Mouse (Mus musculus) left cerebral cortex, adult 2 months (tissue): ENCODE measurements around the gene Mex3d. TPM values are rescaled to one million over a fixed set of nuclear protein-coding genes. Genes with fewer than 3 reads are reported as not detected.

Experiments
- DNase-seq, 2 experiments: peaks; one replicate each; pipeline ENCODE4 v3.0.0; 2021 to 2022; ENCODE audit warnings: low spot score in 2 of 2, mixed read lengths in 1 of 2; ENCODE audit errors: extremely low spot score in 1 of 2
- H3K27ac ChIP-seq: fragments of 200-600 bp; 2 replicates; pipeline ENCODE4 v1.8.1; 2022
- H3K4me3 ChIP-seq: fragments of 200-600 bp; 2 replicates; pipeline ENCODE4 v1.8.1; 2022
- CTCF ChIP-seq: fragments of 200-600 bp; IDR thresholded peaks from 2 replicates; pipeline ENCODE4 v1.8.1; 2022; ENCODE audit warnings: antibody characterized with exemption, mild to moderate bottlenecking, moderate library complexity
- intact Hi-C: fragments of 180-260 bp; cut with DNase I; formaldehyde crosslinking; loops from one replicate; pipeline ENCODE4 v1.15.1; 2025
- total RNA-seq, 2 experiments: library from RNA; stranded (reverse); gene quantifications; 2 replicates each; pipeline ENCODE4 v1.2.3; 2021

The Mex3d gene
- total RNA-seq, 2 experiments from 2014 or later = 19.2 to 20.6 TPM

- intact Hi-C loops = no loop called here
- peak; percentile 50 for TF ChIP-seq CTCF
- DNase-seq = no peak
- no peak overlapping the region for H3K27ac ChIP-seq
- H3K4me3 ChIP-seq = no peak overlapping the region
Observed at GRCm38 (mm10) chr10:80383431-80383830, 4.0 kb downstream of the Mex3d start.

- intact Hi-C loops = no loop called here
- TF ChIP-seq CTCF = no peak
- no peak overlapping the region for H3K4me3 ChIP-seq
Observed at GRCm38 (mm10) chr10:80382641-80383365, 4.7 kb downstream of the Mex3d start.

GRCm38 (mm10) chr10:80377716-80378115, 9.7 kb downstream of the Mex3d start:
- Histone ChIP-seq H3K4me3 (no peak overlapping the region), H3K27ac (no peak overlapping the region)
- peak; percentile 64 for TF ChIP-seq CTCF
- intact Hi-C loops = loop anchor here (10.0 kb wide), 1 partner anchor 203 kb away; the partner anchor contains the start of genes 1600002K03Rik and Efna2
- DNase-seq = no peak

More at GRCm38 (mm10) chr10:80382641-80383365, 4.7 kb downstream of the Mex3d start:
- no peak for DNase-seq
- H3K27ac ChIP-seq = no peak overlapping the region

- peak; percentile 83 to 88 for DNase-seq
- peak; percentile 94 for TF ChIP-seq CTCF
- H3K4me3 ChIP-seq = no peak overlapping the region
- intact Hi-C loops = loop anchor here (10.0 kb wide), 1 partner anchor 201 kb away; the partner anchor contains the start of genes 1600002K03Rik and Efna2
- no peak overlapping the region for H3K27ac ChIP-seq
Observed at GRCm38 (mm10) chr10:80376160-80376559, 11.3 kb downstream of the Mex3d start.

GRCm38 (mm10) chr10:80374063-80374462, 13.4 kb downstream of the Mex3d start:
- intact Hi-C loops = loop anchor here (1.0 to 10.0 kb wide), 4 partner anchors 23 to 199 kb away; partner anchors contain the start of genes 1600002K03Rik, Apc2 and Efna2
- TF ChIP-seq CTCF = peak; percentile 83
- peak; percentile 73 to 75 for DNase-seq
- Histone ChIP-seq H3K27ac (no peak overlapping the region), H3K4me3 (no peak overlapping the region)

- intact Hi-C loops = loop anchor here (10.0 kb wide), 1 partner anchor 198 kb away; the partner anchor contains the start of genes 1600002K03Rik and Efna2
Observed at GRCm38 (mm10) chr10:80372706-80373105, 14.8 kb downstream of the Mex3d start.

GRCm38 (mm10) chr10:80371983-80372382, 15.5 kb downstream of the Mex3d start:
- intact Hi-C loops = loop anchor here (2.0 to 10.0 kb wide), 2 partner anchors 15 to 197 kb away; partner anchors contain the start of genes 1600002K03Rik, Efna2 and Plk5
- no peak for TF ChIP-seq CTCF
- H3K4me3 ChIP-seq = no peak overlapping the region
- H3K27ac ChIP-seq = peak overlapping the region; percentile 70
- no peak for DNase-seq

More at GRCm38 (mm10) chr10:80372706-80373105, 14.8 kb downstream of the Mex3d start:
- no peak overlapping the region for H3K4me3 ChIP-seq
- H3K27ac ChIP-seq = peak overlapping the region; percentile 70
- no peak for TF ChIP-seq CTCF
- peak in 1 of 2 experiments; percentile 38 for DNase-seq

- intact Hi-C loops = loop anchor here (2.0 to 10.0 kb wide), 2 partner anchors 15 to 197 kb away; partner anchors contain the start of genes 1600002K03Rik, Efna2 and Plk5
- DNase-seq = peak; percentile 43 to 54
- H3K4me3 ChIP-seq = no peak overlapping the region
- H3K27ac ChIP-seq = peak overlapping the region; percentile 47
- no peak for TF ChIP-seq CTCF
Observed at GRCm38 (mm10) chr10:80371411-80371966, 16.0 kb downstream of the Mex3d start.

- H3K27ac ChIP-seq = peak overlapping the region; percentile 36; the same call in 1 of the 2 replicates
- peak; percentile 33; the same call in 1 of the 2 replicates for TF ChIP-seq CTCF
Observed at GRCm38 (mm10) chr10:80369995-80370747, 17.3 kb downstream of the Mex3d start.

GRCm38 (mm10) chr10:80368392-80368791, 19.1 kb downstream of the Mex3d start:
- DNase-seq = no peak
- Histone ChIP-seq H3K4me3 (no peak overlapping the region), H3K27ac (no peak overlapping the region)
- no peak for TF ChIP-seq CTCF
- intact Hi-C loops = no loop called here

More at GRCm38 (mm10) chr10:80369995-80370747, 17.3 kb downstream of the Mex3d start:
- DNase-seq = no peak
- no peak overlapping the region for H3K4me3 ChIP-seq
- intact Hi-C loops = loop anchor here (2.0 to 10.0 kb wide), 2 partner anchors 13 to 195 kb away; partner anchors contain the start of genes 1600002K03Rik, Efna2 and Plk5

GRCm38 (mm10) chr10:80367954-80368353, 19.5 kb downstream of the Mex3d start:
- DNase-seq = no peak
- no peak for TF ChIP-seq CTCF
- intact Hi-C loops = no loop called here
- Histone ChIP-seq H3K27ac (no peak overlapping the region), H3K4me3 (no peak overlapping the region)
